Mouse (Mus musculus): ENCODE results near the gene Fam193a. TPM values are rescaled to one million over a fixed set of nuclear protein-coding genes. Genes with fewer than 3 reads are reported as not detected.

Fam193a gene
- polyA plus RNA-seq (2014; fragmentation: Nextera tagmentation; extraction: Ambion mirVana) = 17.9 and 25.3 TPM in 2 replicates

DNA sequence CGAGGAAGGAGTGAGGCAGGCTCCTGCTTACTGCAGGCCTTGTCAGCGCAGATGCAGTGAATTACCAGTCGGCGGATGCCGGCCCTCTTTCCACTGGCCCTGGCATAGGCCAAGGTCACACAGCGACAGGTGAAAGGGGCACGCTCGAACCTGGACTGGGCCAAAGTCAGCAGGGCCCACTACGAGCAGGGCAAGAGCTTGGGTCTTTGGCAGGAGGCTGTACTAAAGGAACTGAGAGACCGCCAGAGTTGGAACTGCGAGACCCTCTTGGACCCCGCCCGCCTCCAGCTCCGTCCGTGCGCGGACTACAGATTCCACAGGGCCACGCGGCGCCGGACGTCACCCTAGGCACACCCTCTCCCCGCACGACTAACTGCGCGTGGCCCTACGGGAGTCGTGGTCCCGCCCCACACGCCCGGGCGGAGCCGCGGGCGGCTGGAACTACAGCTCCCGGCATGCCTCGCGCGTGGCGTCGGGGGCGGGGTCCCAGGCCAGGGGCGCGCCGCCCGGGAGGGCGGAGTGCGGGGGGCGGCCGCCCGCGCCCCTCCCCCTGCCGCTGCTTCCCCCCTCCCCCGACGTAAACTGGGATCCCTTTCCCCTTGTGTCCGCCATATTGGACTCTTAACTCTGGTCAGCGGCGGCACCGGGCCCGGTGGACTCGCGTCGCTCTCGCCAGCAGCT lies at the start of gene Fam193a:
Gene Fam193a, plus strand, starts transcription at position 593 of the 681 bp plus-strand sequence.
- peak within 1 kb of the TSS; percentile 94 for H3K4me3 ChIP-seq (ENCODE audit: low read depth, low read length)
- ATAC-seq (ENCODE audit: insufficient number of reproducible peaks, insufficient read depth, low FRiP score, low read depth) = peak; percentile 99
- H3K27me3 ChIP-seq (ENCODE audit: control insufficient read depth, insufficient read depth, low read length) = no peaks in the 10 kb centered on the region
- H3K27ac ChIP-seq (ENCODE audit: low read length) = peak within 1 kb of the TSS; percentile 80; the same call in 1 of the 2 replicates
- H3K4me2 ChIP-seq (replicated peaks; ENCODE audit: low read depth, low read length) = peak within 1 kb of the TSS; percentile 62
- no peaks in the 10 kb centered on the region; the same call in 1 of the 2 replicates for H3K36me3 ChIP-seq (ENCODE audit: control insufficient read depth, insufficient read depth, low read length)
- peaks cover 13% of the 10 kb centered on the region; the same call in 1 of the 2 replicates for H3K4me1 ChIP-seq (ENCODE audit: control insufficient read depth, insufficient read depth, low read length)
- peak within 1 kb of the TSS; percentile 94 for H3K9ac ChIP-seq (replicated peaks; ENCODE audit: low read depth, low read length)
- H3K9me3 ChIP-seq (ENCODE audit: control insufficient read depth, low read depth, low read length) = no peaks in the 10 kb centered on the region
- WGBS = under 1% methylated on average over 53 of the region's 64 CpGs

DNA sequence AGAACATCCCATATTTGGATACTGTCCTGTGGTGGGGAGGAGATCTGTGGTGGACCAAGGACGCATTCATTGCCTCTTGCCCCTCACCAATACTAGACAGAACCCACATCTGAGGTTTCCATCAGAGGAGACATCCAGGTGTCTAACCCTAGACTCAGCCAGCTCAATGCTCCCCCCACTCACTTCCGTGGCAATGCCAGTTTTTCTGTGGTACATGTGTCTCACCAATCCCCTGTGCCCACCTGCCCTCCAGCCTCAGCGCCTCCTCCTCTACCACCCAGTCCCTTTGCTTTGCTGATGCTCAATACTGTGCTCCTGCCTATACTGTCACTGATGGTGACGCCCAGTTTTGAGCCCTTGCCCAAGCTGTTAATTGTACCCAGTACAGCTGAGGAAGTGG lies 48.5 kb upstream of the Fam193a start:
- Histone ChIP-seq H3K27me3 (ENCODE audit: control insufficient read depth, insufficient read depth, low read length) (no peaks in the 10 kb centered on the region), H3K4me1 (ENCODE audit: control insufficient read depth, insufficient read depth, low read length) (peaks cover 4% of the 10 kb centered on the region; the same call in 1 of the 2 replicates), H3K9me3 (ENCODE audit: control insufficient read depth, low read depth, low read length) (no peaks in the 10 kb centered on the region), H3K36me3 (ENCODE audit: control insufficient read depth, insufficient read depth, low read length) (no peaks in the 10 kb centered on the region), H3K9ac (replicated peaks; ENCODE audit: low read depth, low read length) (no peak overlapping the region), H3K4me3 (ENCODE audit: low read depth, low read length) (no peak overlapping the region), H3K4me2 (replicated peaks; ENCODE audit: low read depth, low read length) (no peak overlapping the region), H3K27ac (ENCODE audit: low read length) (no peak overlapping the region)
- 80% methylated on average over 4 of the region's 4 CpGs for WGBS
- ATAC-seq (ENCODE audit: insufficient number of reproducible peaks, insufficient read depth, low FRiP score, low read depth) = no peak

DNA sequence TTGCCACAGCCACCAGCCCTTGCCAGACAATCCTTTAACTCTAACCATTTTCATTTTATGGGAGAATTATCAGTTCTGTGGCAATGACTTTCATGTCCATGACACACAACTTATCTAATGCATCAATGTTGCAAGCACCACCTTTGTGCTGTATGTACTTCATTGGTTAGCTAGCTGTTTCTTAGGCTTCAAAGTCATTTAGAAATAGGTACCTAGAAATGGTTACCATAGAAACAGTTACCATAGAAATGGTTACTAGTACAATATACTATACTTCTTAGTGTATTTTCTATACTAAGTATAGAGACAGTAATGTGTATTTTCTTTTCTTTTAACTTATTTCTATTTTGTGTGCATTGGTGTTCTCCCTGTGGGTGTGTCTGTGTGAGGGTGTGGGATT lies 44.4 kb upstream of the Fam193a start:
- H3K9me3 ChIP-seq (ENCODE audit: control insufficient read depth, low read depth, low read length) = no peaks in the 10 kb centered on the region
- no peak overlapping the region for H3K4me3 ChIP-seq (ENCODE audit: low read depth, low read length)
- no peak overlapping the region for H3K9ac ChIP-seq (replicated peaks; ENCODE audit: low read depth, low read length)
- no peak overlapping the region for H3K27ac ChIP-seq (ENCODE audit: low read length)
- H3K36me3 ChIP-seq (ENCODE audit: control insufficient read depth, insufficient read depth, low read length) = no peaks in the 10 kb centered on the region
- no peak for ATAC-seq (ENCODE audit: insufficient number of reproducible peaks, insufficient read depth, low FRiP score, low read depth)
- H3K4me1 ChIP-seq (ENCODE audit: control insufficient read depth, insufficient read depth, low read length) = peaks cover 7% of the 10 kb centered on the region; the same call in 1 of the 2 replicates
- no peaks in the 10 kb centered on the region for H3K27me3 ChIP-seq (ENCODE audit: control insufficient read depth, insufficient read depth, low read length)
- H3K4me2 ChIP-seq (replicated peaks; ENCODE audit: low read depth, low read length) = no peak overlapping the region

DNA sequence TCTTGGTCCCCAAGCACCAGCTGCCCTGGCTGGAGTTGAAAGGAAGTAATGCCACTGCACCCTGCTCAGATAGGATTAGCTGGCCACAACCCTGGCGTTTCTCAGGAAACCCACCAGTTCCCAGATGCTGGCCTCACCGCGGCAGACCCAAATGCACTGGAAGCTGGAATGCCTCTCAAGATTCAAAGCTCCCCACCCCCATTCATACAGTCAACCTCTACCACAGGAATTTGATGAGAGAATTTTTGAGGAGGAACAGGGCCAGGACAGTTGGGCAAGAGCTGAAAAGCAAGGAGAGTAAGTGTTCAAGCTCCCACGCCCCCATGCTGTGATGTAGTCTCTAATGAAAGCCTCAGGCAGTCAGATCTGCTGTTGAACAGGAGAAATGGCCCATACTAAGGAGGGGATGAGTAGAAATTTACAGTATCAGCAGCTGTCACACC lies 43.5 kb upstream of the Fam193a start:
- no peak for ATAC-seq (ENCODE audit: insufficient number of reproducible peaks, insufficient read depth, low FRiP score, low read depth)
- Histone ChIP-seq H3K36me3 (ENCODE audit: control insufficient read depth, insufficient read depth, low read length) (no peaks in the 10 kb centered on the region), H3K27ac (ENCODE audit: low read length) (no peak overlapping the region), H3K4me1 (ENCODE audit: control insufficient read depth, insufficient read depth, low read length) (peaks cover 7% of the 10 kb centered on the region; the same call in 1 of the 2 replicates), H3K27me3 (ENCODE audit: control insufficient read depth, insufficient read depth, low read length) (no peaks in the 10 kb centered on the region), H3K9me3 (ENCODE audit: control insufficient read depth, low read depth, low read length) (no peaks in the 10 kb centered on the region), H3K9ac (replicated peaks; ENCODE audit: low read depth, low read length) (no peak overlapping the region), H3K4me2 (replicated peaks; ENCODE audit: low read depth, low read length) (peak overlapping the region; percentile 54; the same call in 1 of the 2 replicates), H3K4me3 (ENCODE audit: low read depth, low read length) (no peak overlapping the region)
- 31% methylated on average over 4 of the region's 4 CpGs for WGBS

DNA sequence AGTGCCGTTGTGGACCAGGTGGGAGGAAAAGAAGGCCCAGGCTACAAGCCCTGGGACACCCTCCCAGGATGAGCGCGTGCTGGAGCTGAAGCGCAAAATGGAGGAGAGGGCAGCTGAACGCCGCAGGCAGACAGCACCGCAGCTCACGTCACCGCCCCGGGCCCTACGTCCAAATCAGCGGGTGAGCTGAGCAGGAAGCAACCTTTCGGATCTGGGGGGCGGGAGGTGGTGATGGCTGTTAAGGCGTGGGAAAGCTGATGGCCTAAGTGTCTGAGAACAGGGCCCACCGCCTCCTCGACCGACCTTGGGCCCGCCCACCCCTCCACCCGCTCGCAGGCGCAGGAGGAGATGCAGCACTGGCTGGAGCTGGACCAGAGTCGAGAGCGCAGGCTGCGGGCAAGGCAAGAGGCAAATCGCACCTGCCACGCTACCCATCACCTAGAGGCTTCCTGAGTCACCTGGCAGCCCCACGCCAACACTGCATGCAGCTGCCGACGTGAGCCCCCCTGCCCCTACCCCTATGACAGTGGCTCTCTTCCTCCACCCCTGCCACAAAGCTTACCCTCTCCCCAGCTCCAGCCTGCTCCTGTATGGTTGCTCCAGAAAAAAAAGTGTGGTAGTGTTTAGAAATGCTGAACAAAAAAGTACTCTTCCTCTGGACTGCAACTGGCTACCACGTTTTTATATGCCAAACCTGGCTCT lies 42.7 kb upstream of the Fam193a start:
- Histone ChIP-seq H3K4me3 (ENCODE audit: low read depth, low read length) (peak overlapping the region; percentile 26), H3K9me3 (ENCODE audit: control insufficient read depth, low read depth, low read length) (no peaks in the 10 kb centered on the region), H3K9ac (replicated peaks; ENCODE audit: low read depth, low read length) (peak overlapping the region; percentile 36), H3K4me2 (replicated peaks; ENCODE audit: low read depth, low read length) (peak overlapping the region; percentile 54), H3K27ac (ENCODE audit: low read length) (no peak overlapping the region), H3K36me3 (ENCODE audit: control insufficient read depth, insufficient read depth, low read length) (no peaks in the 10 kb centered on the region), H3K4me1 (ENCODE audit: control insufficient read depth, insufficient read depth, low read length) (peaks cover 7% of the 10 kb centered on the region; the same call in 1 of the 2 replicates), H3K27me3 (ENCODE audit: control insufficient read depth, insufficient read depth, low read length) (no peaks in the 10 kb centered on the region)
- peak; percentile 71; the same call in 1 of the 2 replicates for ATAC-seq (ENCODE audit: insufficient number of reproducible peaks, insufficient read depth, low FRiP score, low read depth)
- 7% methylated on average over 30 of the region's 31 CpGs for WGBS

DNA sequence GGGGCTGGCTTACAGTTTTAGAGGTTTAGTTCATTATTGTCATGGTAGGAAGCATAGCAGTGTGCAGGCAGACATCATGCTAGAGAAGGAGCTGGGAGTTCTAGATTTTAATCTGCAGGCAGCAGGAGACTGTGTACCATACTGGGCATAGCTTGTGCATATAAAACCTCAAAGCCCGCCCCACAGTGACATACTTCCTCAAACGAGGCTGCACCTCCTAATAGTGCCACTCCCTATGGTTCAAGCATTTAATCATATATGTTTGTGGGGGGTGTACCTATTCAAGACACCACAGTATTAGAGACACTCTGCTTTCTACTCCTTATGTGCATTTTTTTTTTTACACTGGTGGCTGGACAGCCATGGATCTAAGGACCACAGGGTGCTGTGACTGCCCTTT lies 39.6 kb upstream of the Fam193a start:
- peaks cover 7% of the 10 kb centered on the region; the same call in 1 of the 2 replicates for H3K4me1 ChIP-seq (ENCODE audit: control insufficient read depth, insufficient read depth, low read length)
- no peak for ATAC-seq (ENCODE audit: insufficient number of reproducible peaks, insufficient read depth, low FRiP score, low read depth)
- 76% methylated on average over 2 of the region's 2 CpGs for WGBS
- H3K9ac ChIP-seq (replicated peaks; ENCODE audit: low read depth, low read length) = no peak overlapping the region
- H3K27ac ChIP-seq (ENCODE audit: low read length) = no peak overlapping the region
- no peaks in the 10 kb centered on the region for H3K36me3 ChIP-seq (ENCODE audit: control insufficient read depth, insufficient read depth, low read length)
- H3K4me2 ChIP-seq (replicated peaks; ENCODE audit: low read depth, low read length) = no peak overlapping the region
- no peaks in the 10 kb centered on the region for H3K9me3 ChIP-seq (ENCODE audit: control insufficient read depth, low read depth, low read length)
- H3K4me3 ChIP-seq (ENCODE audit: low read depth, low read length) = no peak overlapping the region
- H3K27me3 ChIP-seq (ENCODE audit: control insufficient read depth, insufficient read depth, low read length) = no peaks in the 10 kb centered on the region

DNA sequence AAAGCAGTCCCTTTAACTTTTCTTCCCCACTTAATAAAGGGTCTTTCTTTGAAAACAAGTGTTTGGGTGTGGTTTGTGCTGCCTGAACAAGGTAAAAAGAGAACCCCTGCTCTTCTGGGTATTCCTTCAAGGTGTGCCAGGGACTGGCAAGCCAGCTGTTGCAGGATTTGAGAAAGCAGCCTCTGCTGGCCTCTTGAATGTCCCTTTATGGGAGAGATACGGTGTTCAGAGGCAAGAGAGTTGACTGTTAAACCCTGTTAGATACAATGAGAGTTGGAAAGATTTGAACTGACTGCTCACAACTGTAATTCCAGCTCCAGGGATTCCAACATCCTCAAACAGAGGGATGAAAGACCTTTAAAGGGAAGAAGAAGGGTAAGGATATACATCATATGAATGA lies 35.7 kb upstream of the Fam193a start:
- no peak overlapping the region for H3K27ac ChIP-seq (ENCODE audit: low read length)
- H3K36me3 ChIP-seq (ENCODE audit: control insufficient read depth, insufficient read depth, low read length) = no peaks in the 10 kb centered on the region
- H3K27me3 ChIP-seq (ENCODE audit: control insufficient read depth, insufficient read depth, low read length) = no peaks in the 10 kb centered on the region
- no peak overlapping the region for H3K4me2 ChIP-seq (replicated peaks; ENCODE audit: low read depth, low read length)
- H3K9me3 ChIP-seq (ENCODE audit: control insufficient read depth, low read depth, low read length) = no peaks in the 10 kb centered on the region
- H3K4me3 ChIP-seq (ENCODE audit: low read depth, low read length) = no peak overlapping the region
- H3K4me1 ChIP-seq (ENCODE audit: control insufficient read depth, insufficient read depth, low read length) = peaks cover 7% of the 10 kb centered on the region
- WGBS = 76% methylated on average over 1 of the region's 1 CpGs
- no peak for ATAC-seq (ENCODE audit: insufficient number of reproducible peaks, insufficient read depth, low FRiP score, low read depth)
- no peak overlapping the region for H3K9ac ChIP-seq (replicated peaks; ENCODE audit: low read depth, low read length)

DNA sequence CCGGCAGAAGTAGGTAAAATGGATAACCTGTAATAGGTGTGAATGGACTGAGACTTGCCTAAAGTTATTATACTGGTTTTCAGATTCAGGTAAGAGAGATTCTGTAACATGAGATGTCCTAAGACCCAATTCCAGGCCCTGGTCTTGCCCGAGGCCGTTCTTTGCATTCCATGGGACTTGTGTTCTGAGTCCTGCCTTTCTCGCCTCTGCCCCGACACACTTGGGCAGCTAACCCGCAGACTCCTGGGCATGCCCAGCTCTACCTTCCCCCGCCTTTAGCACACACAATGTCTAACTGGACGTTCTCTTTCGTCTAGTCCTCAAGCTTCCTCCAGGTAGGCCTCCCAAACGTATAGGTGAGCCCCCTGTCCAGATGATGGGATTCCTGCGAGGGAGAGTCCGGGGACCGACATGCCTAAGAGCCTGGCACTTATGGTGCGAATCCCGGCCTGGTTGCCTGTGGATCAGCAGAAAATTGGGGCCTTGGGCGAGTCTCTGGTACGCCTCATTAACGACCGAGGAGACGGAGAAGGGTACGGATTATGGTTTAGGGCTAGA lies 34.1 kb upstream of the Fam193a start:
- Histone ChIP-seq H3K27ac (ENCODE audit: low read length) (peak overlapping the region; percentile 84), H3K36me3 (ENCODE audit: control insufficient read depth, insufficient read depth, low read length) (no peaks in the 10 kb centered on the region), H3K4me2 (replicated peaks; ENCODE audit: low read depth, low read length) (peak overlapping the region; percentile 59), H3K9ac (replicated peaks; ENCODE audit: low read depth, low read length) (peak overlapping the region; percentile 76), H3K27me3 (ENCODE audit: control insufficient read depth, insufficient read depth, low read length) (no peaks in the 10 kb centered on the region), H3K4me3 (ENCODE audit: low read depth, low read length) (peak overlapping the region; percentile 99), H3K4me1 (ENCODE audit: control insufficient read depth, insufficient read depth, low read length) (peaks cover 7% of the 10 kb centered on the region), H3K9me3 (ENCODE audit: control insufficient read depth, low read depth, low read length) (no peaks in the 10 kb centered on the region)
- 2% methylated on average over 21 of the region's 21 CpGs for WGBS
- peak; percentile 56 for ATAC-seq (ENCODE audit: insufficient number of reproducible peaks, insufficient read depth, low FRiP score, low read depth)

All from stomach, embryonic 14.5 days (tissue).